Mouse (Mus musculus): Measurements from ENCODE around the gene Larp1.

- TF ChIP-seq TAL1 (IDR thresholded peaks at IDR 0.05; ENCODE audit: low read length): no peak
- TF ChIP-seq GATA1 (IDR thresholded peaks at IDR 0.05; ENCODE audit: low read length): no peak
Observed at GRCm38 (mm10) chr11:58016371-58016770, 7.5 kb downstream of the Larp1 start.

Measured in erythroblast, embryonic 14.5 days (primary cell).